Mouse (Mus musculus) midbrain, embryonic 16.5 days (tissue): Measurements from ENCODE around the gene Dok1. TPM values are rescaled to one million over a fixed set of nuclear protein-coding genes. Genes with fewer than 3 reads are reported as not detected.

Source experiments
- ATAC-seq: fragments of 200-750 bp; cut with Nextera tagmentation; 2 replicates; pipeline ENCODE4 v1.8.0; 2017; ENCODE audit warnings: moderate TSS enrichment
- H3K27ac ChIP-seq: fragments of 300-500 bp; sonication (generic); 2 replicates; pipeline ENCODE4 v1.5.1; 2014; ENCODE audit warnings: mild to moderate bottlenecking, low read length, mixed read lengths
- H3K27me3 ChIP-seq: fragments of 300-500 bp; sonication (generic); 2 replicates; pipeline ENCODE4 v1.6.1; 2014; ENCODE audit warnings: low read depth, low read length, mixed read lengths; ENCODE audit not compliant: control insufficient read depth, insufficient read depth
- H3K36me3 ChIP-seq: fragments of 300-500 bp; sonication (generic); 2 replicates; pipeline ENCODE4 v1.6.1; 2014; ENCODE audit warnings: mild to moderate bottlenecking, low read length, moderate library complexity, mixed read lengths; ENCODE audit not compliant: control insufficient read depth, insufficient read depth
- H3K4me1 ChIP-seq: fragments of 300-500 bp; sonication (generic); 2 replicates; pipeline ENCODE4 v1.6.1; 2014; ENCODE audit warnings: mild to moderate bottlenecking, low read length, mixed read lengths; ENCODE audit not compliant: control insufficient read depth, insufficient read depth
- H3K4me2 ChIP-seq: fragments of 300-500 bp; sonication (generic); 2 replicates; pipeline ENCODE4 v1.6.1; 2014; ENCODE audit warnings: mild to moderate bottlenecking, low read length, mixed read lengths
- H3K4me3 ChIP-seq: fragments of 300-500 bp; sonication (generic); 2 replicates; pipeline ENCODE4 v1.5.1; 2014; ENCODE audit warnings: low read depth, mild to moderate bottlenecking, low read length, moderate library complexity, mixed read lengths
- H3K9ac ChIP-seq: fragments of 300-500 bp; sonication (generic); 2 replicates; pipeline ENCODE4 v1.6.1; 2014; ENCODE audit warnings: low read depth, low read length, mixed read lengths
- H3K9me3 ChIP-seq: fragments of 300-500 bp; sonication (generic); replicated peaks from 2 replicates; pipeline ENCODE4 v1.6.1; 2014; ENCODE audit warnings: mild to moderate bottlenecking, low read length, mixed read lengths; ENCODE audit not compliant: control insufficient read depth, poor library complexity, severe bottlenecking
- WGBS: fragments of 180-500 bp; shearing (Covaris S2); extraction: QIAGEN DNeasy Blood & Tissue Kit; methylation state at CpG from one replicate; pipeline ENCODE4 v1.1.7; 2014; 5-methylcytosine and 5-hydroxymethylcytosine counted together
- polyA plus RNA-seq: library from polyadenylated mRNA; unstranded; fragments of >200 nt; fragmentation: Nextera tagmentation; extraction: Ambion mirVana; gene quantifications from 2 replicates; pipeline ENCODE4 v1.2.1, GENCODE M21; 2015

The Dok1 gene
- polyA plus RNA-seq, 1 experiment from 2014 or later, result 1.8 TPM

DNA sequence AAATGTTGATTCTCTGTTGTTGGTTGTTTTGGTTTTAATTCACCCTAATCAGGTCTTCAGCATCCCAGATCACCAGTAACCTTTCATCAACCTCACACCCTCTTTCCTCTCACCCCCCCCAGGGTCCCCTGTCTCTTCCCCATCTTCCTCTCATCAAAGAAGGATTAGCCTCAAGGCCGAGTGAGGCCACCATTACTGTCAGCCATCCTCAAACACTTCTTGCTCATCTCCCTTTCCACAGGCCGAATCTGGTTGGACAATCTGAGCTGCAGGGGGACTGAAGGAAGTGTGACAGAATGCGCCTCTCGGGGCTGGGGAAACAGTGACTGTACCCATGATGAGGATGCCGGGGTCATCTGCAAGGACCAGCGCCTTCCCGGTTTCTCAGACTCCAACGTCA, 3.9 kb upstream of the Dok1 start:
- no peak for ATAC-seq
- Histone ChIP-seq H3K27me3 (peaks cover 18% of the 10 kb centered on the region), H3K4me1 (peaks cover 18% of the 10 kb centered on the region), H3K4me2 (no peak overlapping the region), H3K27ac (no peak overlapping the region), H3K9me3 (no peaks in the 10 kb centered on the region), H3K36me3 (no peaks in the 10 kb centered on the region), H3K9ac (no peak overlapping the region), H3K4me3 (no peak overlapping the region)
- 75% methylated on average over 8 of the region's 8 CpGs for WGBS

DNA sequence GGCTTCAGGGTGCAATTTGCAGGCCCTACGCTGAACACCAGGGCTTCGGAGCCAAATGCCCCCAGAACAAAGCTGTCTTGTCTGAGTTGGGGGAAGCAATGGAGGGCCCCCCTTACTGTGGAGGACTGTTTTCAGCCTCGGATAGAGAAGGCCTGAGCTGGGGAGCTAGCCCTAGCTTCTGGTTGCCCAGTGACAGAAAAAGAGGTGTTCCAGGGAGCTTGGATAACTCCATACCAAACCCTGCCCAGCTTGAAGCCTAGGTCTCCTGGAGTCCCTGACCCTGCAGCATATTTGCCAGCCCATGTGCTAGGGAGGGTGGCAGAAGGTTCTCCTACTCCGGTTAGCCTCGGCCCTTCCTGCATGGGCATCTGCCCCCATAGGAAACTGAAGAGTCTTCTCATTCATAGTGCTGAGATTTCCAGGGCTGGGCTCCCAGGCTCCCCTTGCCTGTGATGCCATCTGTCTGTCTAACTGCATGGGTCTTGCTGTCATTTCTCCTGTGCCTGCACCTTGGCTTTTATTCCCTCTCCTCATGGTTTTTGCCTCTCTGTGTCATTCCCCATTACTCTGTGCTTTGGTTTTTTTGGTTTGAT, 1.3 kb upstream of the Dok1 start:
- no peak for ATAC-seq
- peaks cover 25% of the 10 kb centered on the region for H3K27me3 ChIP-seq
- no peak overlapping the region for H3K9ac ChIP-seq
- H3K36me3 ChIP-seq, result no peaks in the 10 kb centered on the region
- WGBS, result 27% methylated on average over 5 of the region's 5 CpGs
- no peaks in the 10 kb centered on the region for H3K9me3 ChIP-seq
- H3K4me2 ChIP-seq, result peak overlapping the region; percentile 84
- H3K27ac ChIP-seq, result no peak overlapping the region
- peaks cover 18% of the 10 kb centered on the region for H3K4me1 ChIP-seq
- peak overlapping the region; percentile 47; the same call in 1 of the 2 replicates for H3K4me3 ChIP-seq

DNA sequence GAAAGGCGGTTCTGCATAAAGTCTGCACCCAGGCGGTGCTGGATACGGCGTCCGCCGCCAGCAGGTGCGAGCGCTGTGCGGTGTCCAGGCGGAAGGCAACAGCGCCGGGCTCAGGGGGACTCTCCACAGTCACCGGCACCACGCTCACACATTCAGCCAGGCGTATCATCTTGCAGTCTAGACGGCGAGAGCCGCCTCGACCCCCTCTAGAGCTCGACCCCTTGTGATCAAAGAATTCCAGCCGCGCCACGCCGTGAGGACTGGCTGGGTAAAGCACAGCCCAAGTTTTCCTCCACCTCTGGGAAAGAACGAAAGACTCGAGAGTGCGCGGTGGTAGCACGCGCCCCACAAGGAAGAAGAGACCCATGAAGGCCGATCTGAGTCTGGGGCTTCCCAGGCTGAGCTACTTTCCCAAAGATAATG, 491 bp downstream of the Dok1 start:
- peak overlapping the region; percentile 84 for H3K4me2 ChIP-seq
- peak overlapping the region; percentile 47 for H3K4me3 ChIP-seq
- peak overlapping the region; percentile 58 for H3K9ac ChIP-seq
- H3K27ac ChIP-seq, result no peak overlapping the region
- ATAC-seq, result peak; percentile 56
- H3K9me3 ChIP-seq, result no peaks in the 10 kb centered on the region
- peaks cover 25% of the 10 kb centered on the region for H3K27me3 ChIP-seq
- under 1% methylated on average over 31 of the region's 31 CpGs for WGBS
- peaks cover 16% of the 10 kb centered on the region for H3K4me1 ChIP-seq
- no peaks in the 10 kb centered on the region for H3K36me3 ChIP-seq

DNA sequence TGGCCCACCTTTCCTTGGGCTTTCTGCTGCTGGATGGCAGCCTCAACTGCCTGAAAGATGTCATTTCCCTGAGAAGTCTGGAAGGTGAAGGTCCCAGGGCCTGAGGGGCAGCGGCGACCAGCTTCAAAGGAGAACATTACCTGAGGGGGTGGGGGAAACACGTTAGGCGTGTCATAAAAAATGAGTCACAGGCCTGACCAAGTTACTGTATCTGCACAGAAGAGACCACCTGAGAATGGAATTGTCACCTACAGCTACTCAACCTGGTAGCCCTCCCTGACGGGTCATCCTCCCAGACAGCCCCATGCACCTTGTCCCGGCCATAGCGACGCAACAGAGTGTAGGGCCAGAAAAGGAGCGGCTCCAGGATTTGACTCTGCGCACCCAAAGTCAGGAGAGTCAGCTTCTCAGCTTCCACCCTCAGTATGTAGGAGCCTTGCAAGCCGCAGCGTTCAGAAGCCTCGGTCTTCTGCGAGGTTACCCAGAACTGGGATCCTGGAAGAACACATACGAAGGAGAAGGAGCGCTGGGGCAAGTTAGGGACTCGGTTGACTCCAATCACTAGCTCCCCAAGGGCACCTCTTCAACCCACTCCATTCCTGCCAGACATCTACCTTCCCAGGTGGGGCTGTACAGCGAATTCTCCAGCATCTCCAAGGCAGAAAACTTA, 1.2 kb downstream of the Dok1 start:
- Histone ChIP-seq H3K27ac (no peak overlapping the region), H3K9ac (no peak overlapping the region), H3K4me1 (peaks cover 16% of the 10 kb centered on the region), H3K27me3 (peaks cover 25% of the 10 kb centered on the region), H3K4me3 (peak overlapping the region; percentile 47), H3K9me3 (no peaks in the 10 kb centered on the region), H3K36me3 (no peaks in the 10 kb centered on the region), H3K4me2 (peak overlapping the region; percentile 84)
- WGBS, result 23% methylated on average over 18 of the region's 18 CpGs
- no peak for ATAC-seq

DNA sequence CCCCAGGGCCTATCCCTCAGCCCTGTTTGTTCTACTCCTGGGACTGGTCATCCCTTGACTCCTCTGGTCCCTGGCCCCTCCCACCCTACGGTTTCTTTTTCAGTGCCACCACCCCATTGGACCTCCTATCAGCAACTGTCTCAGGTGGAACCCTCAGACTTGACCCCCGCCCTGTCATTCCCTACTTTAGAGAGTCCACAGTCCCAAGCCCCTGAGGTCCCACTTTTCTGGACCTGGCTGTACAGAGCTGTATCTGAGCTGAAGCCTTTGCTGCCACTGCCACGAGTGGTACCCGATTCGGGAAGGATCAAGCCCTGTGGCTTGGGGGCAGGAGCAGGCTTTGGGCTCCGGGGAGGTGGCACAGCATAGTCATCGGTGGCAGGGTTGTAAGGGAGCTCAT, 2.2 kb downstream of the Dok1 start:
- no peak for ATAC-seq
- Histone ChIP-seq H3K27me3 (peaks cover 25% of the 10 kb centered on the region), H3K4me2 (no peak overlapping the region), H3K36me3 (no peaks in the 10 kb centered on the region), H3K9ac (no peak overlapping the region), H3K27ac (no peak overlapping the region), H3K4me1 (peaks cover 16% of the 10 kb centered on the region), H3K9me3 (no peaks in the 10 kb centered on the region), H3K4me3 (no peak overlapping the region)
- 62% methylated on average over 7 of the region's 7 CpGs for WGBS

DNA sequence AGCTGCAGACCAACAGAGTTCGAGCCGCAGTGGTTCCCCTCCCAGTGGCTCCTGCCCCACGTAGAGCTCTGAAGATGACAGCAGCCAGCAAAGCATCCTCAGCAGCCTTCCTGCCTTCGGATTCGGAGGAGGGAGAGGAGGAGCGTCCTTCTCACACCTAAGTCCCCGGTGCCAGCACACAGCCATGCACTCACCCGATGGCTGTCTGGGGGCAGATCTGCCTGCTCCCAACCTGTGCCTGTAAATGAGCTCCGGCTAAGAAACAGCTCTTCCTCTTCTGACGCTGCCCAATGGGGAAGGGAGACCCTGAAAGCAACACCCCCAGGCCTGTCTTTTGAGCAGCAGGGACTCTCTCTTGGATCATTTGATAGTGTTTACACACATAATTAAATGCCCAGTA, 3.5 kb downstream of the Dok1 start:
- no peak for ATAC-seq
- H3K36me3 ChIP-seq, result no peaks in the 10 kb centered on the region
- H3K9me3 ChIP-seq, result no peaks in the 10 kb centered on the region
- H3K4me1 ChIP-seq, result peaks cover 16% of the 10 kb centered on the region
- H3K4me2 ChIP-seq, result no peak overlapping the region
- peaks cover 24% of the 10 kb centered on the region for H3K27me3 ChIP-seq
- H3K27ac ChIP-seq, result no peak overlapping the region
- H3K4me3 ChIP-seq, result no peak overlapping the region
- no peak overlapping the region for H3K9ac ChIP-seq
- WGBS, result 19% methylated on average over 10 of the region's 10 CpGs

DNA sequence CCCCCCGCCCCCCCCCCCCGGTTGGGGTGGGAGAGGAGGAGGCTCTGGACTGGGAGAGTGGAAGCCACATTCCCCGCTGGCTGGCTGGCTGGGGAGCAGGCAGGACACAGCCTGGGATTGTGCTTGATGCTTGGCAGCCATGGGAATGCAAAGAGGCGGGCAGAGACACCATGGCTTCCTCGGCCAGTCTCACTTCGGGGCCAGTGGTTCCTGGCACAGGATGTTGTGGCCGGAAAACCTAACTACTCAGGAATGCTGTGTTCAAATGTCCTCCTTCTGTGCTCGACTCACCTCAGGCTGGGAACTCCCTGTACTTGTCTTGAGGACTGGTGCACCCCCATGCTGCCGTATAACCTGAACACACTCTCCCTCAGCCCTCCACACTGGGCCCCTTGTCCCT, 5.6 kb downstream of the Dok1 start:
- Histone ChIP-seq H3K27ac (no peak overlapping the region), H3K27me3 (peaks cover 7% of the 10 kb centered on the region), H3K9ac (no peak overlapping the region), H3K4me3 (no peak overlapping the region), H3K4me2 (no peak overlapping the region), H3K4me1 (peaks cover 4% of the 10 kb centered on the region; the same call in 1 of the 2 replicates), H3K36me3 (no peaks in the 10 kb centered on the region), H3K9me3 (no peaks in the 10 kb centered on the region)
- 60% methylated on average over 7 of the region's 9 CpGs for WGBS
- no peak for ATAC-seq

DNA sequence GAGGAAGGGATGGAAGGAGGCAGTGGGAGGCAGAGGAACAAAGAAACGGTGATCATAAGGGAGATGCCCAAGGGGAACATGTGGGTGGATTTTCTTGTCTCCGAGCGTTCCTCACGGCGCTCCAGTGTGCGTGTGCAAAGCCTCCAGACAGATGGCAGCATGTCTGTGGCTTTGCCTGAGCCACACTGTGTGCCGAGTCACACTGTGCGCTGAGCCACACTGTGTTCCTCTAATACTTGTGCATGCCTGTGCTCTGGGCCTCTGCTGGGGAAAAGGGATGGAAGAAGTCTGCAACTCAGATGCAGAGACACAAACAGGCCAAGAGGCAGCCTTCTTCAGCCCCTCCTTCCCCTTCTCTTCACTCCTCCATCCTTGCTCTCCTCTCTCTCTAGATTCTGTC, 6.0 kb downstream of the Dok1 start:
- peaks cover 7% of the 10 kb centered on the region for H3K27me3 ChIP-seq

DNA sequence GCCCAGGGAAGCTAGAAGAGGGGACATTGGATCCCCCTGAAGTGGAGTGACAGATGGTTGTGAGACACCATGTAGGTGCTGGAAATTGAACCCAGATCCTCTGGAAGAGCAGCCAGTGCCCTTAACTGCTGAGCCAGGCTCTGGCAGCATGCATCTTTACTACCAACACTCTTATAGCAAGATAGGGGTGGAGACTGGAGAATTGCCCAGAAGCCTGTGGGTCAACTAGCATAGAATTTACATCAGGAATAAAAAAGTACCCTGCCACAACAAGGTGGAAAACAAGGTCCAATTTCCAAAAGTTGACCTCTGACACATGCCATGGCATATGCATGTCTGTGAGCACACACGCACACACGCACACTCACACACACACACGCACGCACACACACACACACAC, 8.1 kb downstream of the Dok1 start:
- Histone ChIP-seq H3K4me1 (no peaks in the 10 kb centered on the region), H3K36me3 (no peaks in the 10 kb centered on the region), H3K27ac (no peak overlapping the region), H3K9ac (no peak overlapping the region), H3K4me2 (no peak overlapping the region), H3K4me3 (no peak overlapping the region), H3K27me3 (no peaks in the 10 kb centered on the region; the same call in 1 of the 2 replicates), H3K9me3 (no peaks in the 10 kb centered on the region)
- ATAC-seq, result no peak
- WGBS, result 92% methylated on average over 4 of the region's 4 CpGs

More for the DNA sequence above, 6.0 kb downstream of the Dok1 start:
- 69% methylated on average over 8 of the region's 8 CpGs for WGBS
- no peak overlapping the region for H3K27ac ChIP-seq
- no peak overlapping the region for H3K4me3 ChIP-seq
- H3K36me3 ChIP-seq, result no peaks in the 10 kb centered on the region
- H3K9me3 ChIP-seq, result no peaks in the 10 kb centered on the region
- ATAC-seq, result no peak
- no peak overlapping the region for H3K4me2 ChIP-seq
- no peak overlapping the region for H3K9ac ChIP-seq
- H3K4me1 ChIP-seq, result peaks cover under 1% of the 10 kb centered on the region; the same call in 1 of the 2 replicates
